Mouse (Mus musculus) thymus, postnatal 10 days (tissue): ENCODE measurements around the gene B230217C12Rik.

Source experiments
- DNase-seq, 2 experiments: peaks; one replicate each; pipeline ENCODE4 v3.0.0; 2021; ENCODE audit warnings: low spot score in 2 of 2

The B230217C12Rik gene

GRCm38 (mm10) chr11:97808621-97809234, 31.9 kb upstream of the B230217C12Rik start:
- DNase-seq, result no peak

- no peak for DNase-seq
Measured at GRCm38 (mm10) chr11:97809235-97810121, 31.1 kb upstream of the B230217C12Rik start.

DNA sequence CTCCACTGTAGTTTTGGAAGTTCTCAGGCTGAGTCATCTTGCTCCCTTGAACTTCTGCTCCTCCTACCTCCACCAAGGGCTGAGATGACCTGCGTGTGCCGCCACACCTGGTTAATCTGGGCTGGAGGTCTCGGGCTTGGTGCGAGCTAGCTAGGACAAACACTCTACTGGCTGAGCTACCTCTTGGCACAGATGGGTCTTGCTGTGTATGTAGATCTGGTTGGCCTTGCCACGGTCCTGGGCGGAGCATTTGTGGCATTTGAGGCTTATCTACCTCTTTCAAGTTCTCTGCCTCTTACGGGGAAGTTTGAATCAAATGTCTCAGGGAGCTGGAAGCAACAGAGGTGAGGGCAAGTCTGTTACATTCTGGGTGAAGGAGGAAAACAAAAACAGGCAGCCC, 30.2 kb upstream of the B230217C12Rik start:
- no peak for DNase-seq

- no peak for DNase-seq
Measured at GRCm38 (mm10) chr11:97810970-97811369, 29.6 kb upstream of the B230217C12Rik start.

DNA sequence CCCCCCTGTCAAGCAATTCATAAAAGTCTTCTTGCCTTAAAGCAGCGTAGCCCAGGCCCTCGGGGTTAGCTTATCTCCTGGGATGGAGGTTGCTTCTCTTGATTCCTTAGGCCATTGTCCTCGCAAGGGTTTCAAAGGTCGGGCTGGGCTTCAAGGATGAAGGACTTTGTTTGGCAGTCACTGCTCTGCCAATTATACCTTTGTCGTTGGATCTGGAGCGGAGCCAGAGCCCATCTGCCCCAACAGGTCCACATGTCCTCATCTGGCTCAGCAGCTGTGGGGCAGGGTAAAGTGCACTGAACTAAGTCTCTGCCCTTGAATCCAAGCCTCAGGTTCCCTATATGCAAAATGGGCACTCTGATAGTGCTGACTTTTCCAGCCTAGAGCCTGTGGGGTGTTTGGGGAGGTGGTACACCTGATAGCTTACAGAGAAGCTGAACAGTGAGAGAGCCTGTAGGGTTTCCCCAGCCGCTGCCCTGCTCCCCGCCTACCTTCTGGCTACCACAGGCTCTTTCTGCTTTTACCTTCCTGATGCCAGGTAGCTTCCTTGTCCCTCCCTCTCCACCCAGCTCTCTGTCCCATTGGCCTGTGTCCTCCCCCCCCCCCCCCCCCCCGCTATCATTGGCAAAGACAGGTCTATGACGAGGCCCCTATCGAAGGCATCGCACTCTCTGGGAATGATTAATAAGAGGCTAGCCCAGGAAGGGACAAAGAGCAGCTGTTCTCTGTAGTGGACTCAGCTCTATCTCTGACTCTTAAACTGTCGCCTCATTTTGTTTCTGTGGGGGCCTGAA, 28.8 kb upstream of the B230217C12Rik start:
- no peak for DNase-seq

DNA sequence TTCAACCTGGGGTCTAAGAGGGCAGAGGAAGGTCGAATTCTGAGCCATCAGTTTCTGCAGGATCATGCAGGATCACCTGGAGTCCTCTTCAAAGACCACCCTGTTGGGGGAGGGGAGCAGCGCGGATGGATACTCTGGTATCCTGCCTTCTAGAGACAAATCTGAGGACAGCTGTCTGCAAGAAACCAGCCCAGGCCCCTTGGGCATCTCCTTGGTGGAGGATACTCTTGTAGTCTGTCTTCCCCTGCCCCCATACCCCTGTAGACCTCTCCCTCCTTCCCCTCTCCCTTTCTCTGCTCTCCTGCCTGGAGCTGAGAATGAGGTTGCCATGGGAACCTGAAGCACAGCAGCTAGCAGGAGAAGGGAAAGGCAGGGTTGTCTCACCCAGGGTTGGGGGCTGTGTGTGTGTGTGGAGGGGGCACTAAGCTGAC, 28.1 kb upstream of the B230217C12Rik start:
- no peak for DNase-seq

GRCm38 (mm10) chr11:97813085-97813484, 27.5 kb upstream of the B230217C12Rik start:
- no peak for DNase-seq

DNA sequence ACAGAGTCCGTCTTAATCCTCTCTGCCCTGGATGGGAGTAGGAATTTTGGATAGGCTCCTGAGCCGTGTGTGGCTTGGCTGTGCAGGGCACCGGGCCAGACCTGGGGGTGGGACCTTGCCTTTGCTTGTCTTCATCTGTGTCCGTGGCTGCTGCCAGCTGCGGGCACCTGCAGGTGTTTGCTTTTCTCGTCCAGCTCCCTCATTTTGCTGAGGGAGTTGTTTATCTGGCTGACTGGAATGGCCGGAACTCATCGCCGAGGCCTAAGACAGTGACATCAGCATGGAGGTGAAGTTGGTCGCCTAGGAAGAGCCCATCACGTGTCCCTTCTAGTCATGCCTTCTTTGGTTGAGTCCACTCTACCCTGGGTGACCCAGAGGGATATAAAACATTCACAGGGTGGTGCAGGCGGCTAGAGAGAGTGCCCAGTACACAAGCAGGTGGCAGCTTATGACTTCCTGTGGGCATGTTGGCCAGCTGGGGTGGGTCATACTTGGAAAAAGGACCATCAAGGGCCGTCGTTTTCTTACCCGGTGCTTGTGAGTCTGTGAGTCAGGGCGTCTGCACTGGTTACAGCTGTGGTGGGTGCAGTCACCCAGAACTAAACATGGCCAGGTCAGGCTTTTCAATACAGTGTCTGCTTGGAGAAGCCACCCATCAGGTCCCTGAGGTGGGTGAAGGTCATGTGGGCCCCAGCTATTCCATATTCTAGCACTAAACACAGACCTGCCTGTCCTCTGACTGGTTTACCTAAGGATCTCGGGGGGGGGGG, 26.6 kb upstream of the B230217C12Rik start:
- DNase-seq, result no peak

GRCm38 (mm10) chr11:97815736-97816135, 24.8 kb upstream of the B230217C12Rik start:
- no peak for DNase-seq

DNA sequence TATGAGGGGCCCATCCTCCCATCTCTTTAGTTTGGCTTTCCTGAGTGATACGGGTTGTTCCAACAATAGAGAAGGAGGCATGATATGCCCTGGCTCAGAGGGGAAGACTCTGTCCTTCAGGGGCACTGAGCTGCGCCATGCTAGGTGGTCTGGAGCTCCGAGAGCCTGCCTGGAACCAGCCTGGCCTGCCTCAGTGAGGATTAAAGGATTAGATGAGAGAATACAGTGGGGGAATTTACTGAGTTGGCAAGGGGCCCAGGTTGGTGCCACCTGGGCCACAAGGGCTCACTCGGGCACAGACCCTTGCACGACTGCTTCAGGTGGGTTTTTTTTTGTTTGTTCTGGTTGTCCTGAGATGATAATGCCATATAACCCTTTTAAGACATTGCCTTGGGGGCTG, 24.4 kb upstream of the B230217C12Rik start:
- no peak for DNase-seq

DNA sequence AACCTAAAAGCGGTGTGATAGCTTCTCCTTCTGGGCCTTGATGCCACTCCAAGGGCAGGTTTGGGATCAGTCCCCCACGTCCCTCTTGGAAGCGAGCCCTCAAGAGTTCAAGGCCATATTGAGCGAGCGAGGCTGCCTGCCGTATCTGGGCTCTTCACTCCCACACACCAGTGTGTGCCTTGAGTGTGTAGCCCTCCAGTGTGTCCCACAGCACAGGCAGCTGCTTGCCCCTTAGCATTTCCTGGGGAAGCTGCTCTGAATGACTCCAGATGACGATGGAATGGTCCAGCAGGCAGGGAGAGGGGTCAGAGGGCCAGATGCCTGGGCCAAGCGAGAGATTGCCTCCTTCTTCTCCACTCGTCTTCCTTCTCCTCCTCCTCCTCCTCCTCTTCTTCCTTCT, 23.7 kb upstream of the B230217C12Rik start:
- no peak for DNase-seq

DNA sequence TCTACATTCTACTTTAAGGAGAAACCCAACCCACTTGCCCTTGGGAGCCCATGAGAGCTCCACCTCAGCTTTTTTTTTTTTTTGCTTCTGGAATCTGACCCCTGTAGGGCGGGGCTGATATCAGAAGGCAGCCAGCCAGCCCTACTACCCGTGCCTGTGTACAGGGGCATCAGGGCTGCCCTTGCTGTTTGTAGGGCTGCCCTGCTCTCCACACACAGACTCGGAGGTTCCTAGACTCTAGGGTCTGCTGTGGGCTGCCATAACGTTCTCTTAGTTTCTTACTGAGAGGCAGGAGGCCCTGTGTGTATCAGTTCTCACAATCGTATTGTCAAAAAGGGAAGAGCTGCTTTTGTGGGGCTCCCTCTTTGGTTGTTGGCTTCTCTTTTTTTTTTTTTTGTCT, 23.2 kb upstream of the B230217C12Rik start:
- DNase-seq, result no peak

DNA sequence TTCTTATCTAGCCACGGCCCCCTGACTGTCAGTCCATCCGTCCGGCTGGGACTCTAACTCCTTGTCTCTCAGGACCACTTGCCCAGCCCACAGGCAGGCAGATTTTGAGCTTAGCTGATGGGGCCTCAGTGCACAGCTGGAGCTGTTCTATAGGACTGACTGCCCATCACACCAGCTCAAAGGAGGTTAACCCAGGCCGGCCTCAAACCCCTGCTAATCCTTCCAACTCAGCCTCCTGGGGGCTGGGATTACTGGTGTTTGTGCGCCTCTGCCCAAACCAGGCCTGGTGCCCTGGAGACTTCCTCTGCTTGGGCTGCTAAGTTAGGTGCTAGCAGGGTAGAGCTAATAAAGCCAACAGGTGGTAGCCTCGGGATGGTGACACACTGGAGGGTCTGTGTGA, 22.6 kb upstream of the B230217C12Rik start:
- no peak for DNase-seq

- DNase-seq, result no peak
Measured at GRCm38 (mm10) chr11:97818571-97818970, 22.0 kb upstream of the B230217C12Rik start.

DNA sequence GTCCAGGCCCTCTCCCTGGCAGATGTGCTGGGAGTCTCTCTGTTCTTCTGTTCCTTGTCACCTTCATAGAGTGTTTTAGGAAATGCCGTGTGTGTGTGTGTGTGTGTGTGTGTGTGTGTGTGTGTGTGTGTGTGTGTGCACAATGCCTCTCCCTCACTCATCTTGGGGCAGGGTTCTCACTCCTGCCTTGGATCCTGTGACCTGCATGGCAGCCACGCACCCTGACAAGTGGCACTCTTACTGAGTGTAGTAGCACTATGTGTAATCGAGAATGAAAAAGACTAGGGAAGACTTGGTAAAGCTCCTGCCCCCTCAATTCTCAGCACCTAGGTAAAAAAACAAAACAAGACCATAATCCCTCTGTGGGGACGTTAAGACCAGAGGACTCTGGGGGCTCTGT, 21.5 kb upstream of the B230217C12Rik start:
- DNase-seq, result no peak

GRCm38 (mm10) chr11:97819923-97820322, 20.7 kb upstream of the B230217C12Rik start:
- DNase-seq, result no peak

- DNase-seq, result no peak
Measured at GRCm38 (mm10) chr11:97820840-97821239, 19.7 kb upstream of the B230217C12Rik start.

DNA sequence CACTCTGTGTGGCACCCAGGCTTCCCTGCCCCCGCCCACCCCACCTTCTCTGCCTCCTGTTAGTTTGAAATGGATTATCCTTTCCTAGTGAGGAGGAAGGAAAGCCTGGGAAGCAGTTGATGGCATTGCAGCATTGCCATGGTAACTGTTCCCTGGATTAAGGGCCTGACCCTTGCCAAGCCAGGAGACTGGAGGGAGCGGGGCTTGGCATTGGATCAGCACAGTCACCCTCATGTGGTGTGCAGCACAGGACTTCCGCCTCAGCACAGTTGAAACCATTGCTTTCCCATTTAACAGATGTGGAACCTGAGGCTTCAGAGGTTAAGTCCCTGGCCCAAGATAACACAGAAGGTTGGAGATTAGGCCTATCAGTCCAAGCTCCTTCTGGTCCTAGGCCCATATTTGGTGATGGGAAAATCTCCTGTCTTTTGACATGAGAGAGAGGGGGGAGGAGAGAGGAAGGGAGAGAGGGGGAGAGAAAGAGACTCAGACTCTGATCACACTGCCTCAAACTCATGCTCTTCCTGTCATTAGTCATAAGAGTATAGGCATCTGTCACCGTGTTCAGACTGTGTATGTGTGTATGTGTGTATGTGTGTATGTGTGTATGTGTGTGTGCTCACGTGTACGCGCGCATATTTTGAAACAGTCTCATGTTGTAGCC, 19.0 kb upstream of the B230217C12Rik start:
- no peak for DNase-seq

- DNase-seq, result no peak
Measured at GRCm38 (mm10) chr11:97822840-97823603, 17.6 kb upstream of the B230217C12Rik start.

- no peak for DNase-seq
Measured at GRCm38 (mm10) chr11:97824168-97824567, 16.4 kb upstream of the B230217C12Rik start.
